Mouse (Mus musculus) liver, adult 2 months (tissue): ENCODE measurements at regions not wholly inside any gene's neighbourhood (a gene's known extent, or its start where the extent isn't known, plus 50 kb on each side); places are given as distances from the start of the nearest gene placed in this dataset.

ENCODE experiments used
- CTCF ChIP-seq: fragments of 200-500 bp; IDR thresholded peaks from 2 replicates; pipeline ENCODE4 v1.5.1; 2011; ENCODE audit warnings: low read depth, low read length, control low read depth
- POLR2A ChIP-seq: fragments of 200-500 bp; IDR thresholded peaks from 2 replicates; pipeline ENCODE4 v1.6.1; 2011; ENCODE audit warnings: low read length, control low read depth; ENCODE audit not compliant: insufficient read depth; ENCODE audit errors: extremely low read depth

DNA sequence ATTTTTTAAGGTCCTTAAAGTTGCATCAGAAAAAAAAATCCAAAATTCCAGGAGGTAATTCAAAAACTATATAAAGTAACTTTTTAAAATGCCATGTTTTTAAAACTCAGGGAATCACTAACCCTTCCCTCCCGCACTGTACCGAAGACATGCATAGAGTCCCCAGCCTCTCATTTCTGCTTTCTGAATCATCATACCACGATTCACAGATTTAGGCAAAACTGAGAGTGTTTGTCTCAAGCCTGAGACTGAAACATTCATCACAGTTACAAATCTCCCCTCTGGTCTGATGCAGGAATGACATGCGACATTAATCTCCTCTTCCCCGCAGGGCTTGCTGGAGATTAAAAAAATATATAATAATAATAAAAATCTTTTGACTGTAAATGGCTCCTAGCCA, 291.8 kb upstream of the Clec14a start:
- TF ChIP-seq POLR2A (no peak), CTCF (no peak)
